Mouse (Mus musculus) heart, postnatal 0 days (tissue): ENCODE measurements around the gene Fez2.

ENCODE experiments used
- CTCF ChIP-seq: IDR thresholded peaks from 2 replicates; pipeline ENCODE4 v1.5.1; 2016; ENCODE audit warnings: antibody characterized with exemption, control low read depth, low read depth
- EP300 ChIP-seq: IDR thresholded peaks from 2 replicates; pipeline ENCODE4 v1.6.1; 2016; ENCODE audit warnings: antibody characterized with exemption, low read depth

DNA sequence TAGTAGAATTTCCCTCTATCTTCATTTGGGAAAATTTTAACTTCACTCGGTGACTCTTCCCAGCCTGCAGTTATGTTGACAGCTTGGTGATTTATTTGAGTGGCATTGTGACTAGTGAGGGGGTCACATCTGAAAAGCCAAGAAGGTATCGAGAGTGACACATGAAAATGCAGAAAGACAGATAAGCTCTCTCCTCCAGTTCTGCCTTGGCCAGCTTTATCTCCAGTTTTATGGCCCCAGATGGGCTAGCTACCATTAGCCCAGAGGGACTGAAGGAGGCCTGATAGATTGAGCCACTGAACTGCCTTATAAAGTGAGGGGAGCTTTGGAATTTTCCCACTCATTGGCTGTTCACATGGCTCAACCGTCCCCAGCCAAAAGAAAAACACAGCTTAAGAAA, 89.7 kb downstream of the Fez2 start:
- no peak for TF ChIP-seq CTCF
- TF ChIP-seq EP300: no peak
